Mouse (Mus musculus) intestine, embryonic 14.5 days (tissue): Measurements from ENCODE around the gene H2-DMa. TPM values are rescaled to one million over a fixed set of nuclear protein-coding genes. Genes with fewer than 3 reads are reported as not detected.

ENCODE experiments used
- ATAC-seq: fragments of 200-750 bp; cut with Nextera tagmentation; replicated peaks from 2 replicates; pipeline ENCODE4 v1.8.0; 2017; ENCODE audit warnings: low read depth, moderate number of reproducible peaks, moderate TSS enrichment, moderate library complexity; ENCODE audit not compliant: low FRiP score, low TSS enrichment
- DNase-seq: peaks from one replicate; pipeline ENCODE4 v3.0.0-alpha.2; 2018; ENCODE audit warnings: low spot score
- H3K27ac ChIP-seq: fragments of 300-500 bp; sonication (generic); 2 replicates; pipeline ENCODE4 v1.5.1; 2014; ENCODE audit warnings: low read depth, mild to moderate bottlenecking, control low read depth
- H3K27me3 ChIP-seq: fragments of 300-500 bp; sonication (generic); replicated peaks from 2 replicates; pipeline ENCODE4 v1.6.1; 2014; ENCODE audit warnings: low read length, control low read depth; ENCODE audit not compliant: control insufficient read depth, insufficient read depth
- H3K36me3 ChIP-seq: fragments of 300-500 bp; sonication (generic); 2 replicates; pipeline ENCODE4 v1.6.1; 2014; ENCODE audit warnings: low read length, control low read depth; ENCODE audit not compliant: control insufficient read depth, insufficient read depth
- H3K4me1 ChIP-seq: fragments of 300-500 bp; sonication (generic); replicated peaks from 2 replicates; pipeline ENCODE4 v1.6.1; 2014; ENCODE audit warnings: low read length, control low read depth, mixed read lengths; ENCODE audit not compliant: control insufficient read depth, insufficient read depth
- H3K4me2 ChIP-seq: fragments of 300-500 bp; sonication (generic); 2 replicates; pipeline ENCODE4 v1.6.1; 2014; ENCODE audit warnings: low read length
- H3K4me3 ChIP-seq: fragments of 300-500 bp; sonication (generic); 2 replicates; pipeline ENCODE4 v1.5.1; 2014; ENCODE audit warnings: low read depth, low read length, control low read depth, mixed read lengths
- H3K9ac ChIP-seq: fragments of 300-500 bp; sonication (generic); 2 replicates; pipeline ENCODE4 v1.6.1; 2014; ENCODE audit warnings: mild to moderate bottlenecking, low read length
- H3K9me3 ChIP-seq: fragments of 300-500 bp; sonication (generic); 2 replicates; pipeline ENCODE4 v1.6.1; 2016; ENCODE audit warnings: low read length, control low read depth; ENCODE audit not compliant: control insufficient read depth
- WGBS: fragments of 180-500 bp; shearing (Covaris S2); extraction: QIAGEN DNeasy Blood & Tissue Kit; methylation state at CpG from one replicate; pipeline ENCODE4 v1.1.7; 2014; 5-methylcytosine and 5-hydroxymethylcytosine counted together
- polyA plus RNA-seq: library from polyadenylated mRNA; unstranded; fragments of >200 nt; fragmentation: Nextera tagmentation; extraction: Ambion mirVana; gene quantifications from 2 replicates; pipeline ENCODE4 v1.2.1, GENCODE M21; 2014

Gene H2-DMa
- polyA plus RNA-seq, 1 experiment from 2014 or later, result 11.0 TPM

DNA sequence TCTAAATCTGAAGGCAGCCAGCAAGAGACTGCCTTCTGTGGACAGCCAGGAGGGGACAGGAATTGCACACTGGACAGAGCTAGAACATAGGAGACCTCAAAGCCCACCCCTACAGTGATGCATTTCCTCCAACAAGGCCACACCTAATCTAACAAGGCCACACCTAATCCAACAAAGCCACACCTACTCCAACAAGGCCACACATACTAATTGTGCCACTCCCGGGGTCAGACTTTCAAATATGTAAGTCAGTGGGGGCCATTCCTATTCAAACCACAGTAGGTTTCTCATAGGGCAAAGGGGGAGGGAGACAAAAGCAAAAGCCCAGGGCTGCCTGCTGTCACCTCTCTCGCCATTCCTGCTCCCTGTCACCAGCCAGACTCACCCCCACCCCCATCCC, 32.0 kb upstream of the H2-DMa start:
- Histone ChIP-seq H3K27me3 (no peaks in the 10 kb centered on the region), H3K4me1 (no peaks in the 10 kb centered on the region), H3K4me3 (no peak overlapping the region), H3K4me2 (no peak overlapping the region), H3K36me3 (no peaks in the 10 kb centered on the region), H3K9ac (no peak overlapping the region), H3K9me3 (no peaks in the 10 kb centered on the region), H3K27ac (no peak overlapping the region)
- DNase-seq (no peak), ATAC-seq (no peak)
- 56% methylated on average over 2 of the region's 2 CpGs for WGBS

DNA sequence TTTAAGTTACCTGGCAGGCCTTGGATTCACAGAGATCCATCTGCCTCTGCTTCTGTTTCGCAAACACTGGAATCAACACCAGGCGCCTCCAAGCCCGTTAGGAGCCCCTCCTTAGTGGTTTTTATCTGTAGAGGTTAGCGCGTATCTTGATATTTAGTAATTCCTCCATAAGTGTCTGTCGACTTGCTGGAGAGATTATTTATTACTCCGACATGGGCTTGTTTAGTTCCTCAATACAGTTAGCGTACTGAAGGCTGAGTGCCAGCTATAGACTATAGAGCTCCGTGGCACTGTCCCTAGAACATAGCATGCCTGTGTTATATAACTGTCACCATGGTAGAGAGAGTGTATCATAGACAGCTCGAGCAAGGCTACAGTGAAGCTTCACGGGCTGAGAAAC, 31.2 kb upstream of the H2-DMa start:
- H3K27me3 ChIP-seq, result no peaks in the 10 kb centered on the region
- 54% methylated on average over 11 of the region's 11 CpGs for WGBS
- DNase-seq, result no peak
- H3K36me3 ChIP-seq, result no peaks in the 10 kb centered on the region
- no peak overlapping the region for H3K27ac ChIP-seq
- no peak overlapping the region for H3K9ac ChIP-seq
- no peak overlapping the region for H3K4me2 ChIP-seq
- no peaks in the 10 kb centered on the region for H3K9me3 ChIP-seq
- no peak overlapping the region for H3K4me3 ChIP-seq
- no peaks in the 10 kb centered on the region for H3K4me1 ChIP-seq
- no peak for ATAC-seq

DNA sequence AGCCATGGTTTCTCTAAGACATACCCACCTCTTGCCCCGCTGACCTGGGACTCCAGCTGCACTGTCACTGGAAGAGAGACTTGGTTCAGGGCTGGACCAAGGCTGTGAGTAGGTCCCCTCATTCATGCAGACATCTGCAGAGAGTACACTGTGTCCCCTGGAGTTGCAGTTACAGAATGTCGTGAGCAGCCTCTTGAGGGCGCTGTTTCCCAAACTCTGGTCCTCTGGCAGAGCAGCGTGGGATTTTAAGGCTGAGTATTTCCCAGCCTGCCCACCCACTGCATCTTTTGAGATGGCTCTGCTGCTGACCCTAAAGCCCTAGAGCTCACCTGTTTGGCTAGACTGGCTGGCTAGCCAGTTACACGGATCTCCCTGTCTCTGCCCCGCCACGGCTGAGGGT, 28.4 kb upstream of the H2-DMa start:
- WGBS, result 60% methylated on average over 7 of the region's 7 CpGs
- Histone ChIP-seq H3K4me3 (no peak overlapping the region), H3K4me2 (no peak overlapping the region), H3K36me3 (no peaks in the 10 kb centered on the region), H3K27ac (no peak overlapping the region), H3K9me3 (no peaks in the 10 kb centered on the region), H3K27me3 (no peaks in the 10 kb centered on the region), H3K9ac (no peak overlapping the region), H3K4me1 (no peaks in the 10 kb centered on the region)
- ATAC-seq, result no peak
- DNase-seq, result no peak

DNA sequence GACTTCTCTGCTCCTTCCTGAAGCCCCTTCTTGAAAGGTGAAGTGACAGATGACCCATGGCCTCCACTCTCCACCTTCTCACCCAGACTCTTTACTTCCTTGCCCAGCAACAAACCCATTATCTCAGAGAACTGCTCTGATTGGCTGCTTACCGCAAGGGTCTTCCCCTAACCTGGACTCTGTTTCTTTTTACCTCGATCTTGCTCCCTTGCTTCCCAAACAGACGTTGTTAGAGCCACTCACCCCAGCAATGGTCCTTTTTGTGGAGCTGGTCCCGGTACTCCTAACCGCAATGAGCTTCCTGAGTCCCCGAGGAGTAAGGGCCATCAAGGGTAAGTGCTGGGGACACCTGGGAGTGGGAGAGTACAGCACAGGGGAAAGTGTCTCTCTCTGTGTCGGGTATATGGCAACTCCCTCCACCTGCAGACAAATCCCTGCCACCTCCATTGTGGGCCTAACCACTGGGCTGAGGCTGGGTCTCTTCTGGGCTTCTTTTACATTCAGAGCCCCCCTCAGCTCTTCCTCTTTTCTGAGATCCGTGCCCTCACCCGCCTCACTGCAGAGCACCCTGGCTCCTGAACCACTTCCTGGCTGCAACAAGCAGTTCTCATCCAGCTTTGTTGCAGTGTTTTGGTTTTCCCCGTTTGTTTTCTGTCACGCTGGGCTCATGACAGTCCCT, 27.0 kb upstream of the H2-DMa start, which contains the start of gene H2-Oa:
Gene H2-Oa, plus strand, starts transcription at position 144 of the 679 bp plus-strand sequence.
- H3K9ac ChIP-seq, result no peak within 1 kb of the TSS
- DNase-seq (no peak), ATAC-seq (no peak)
- no peaks in the 10 kb centered on the region for H3K36me3 ChIP-seq
- H3K27me3 ChIP-seq, result no peaks in the 10 kb centered on the region
- 33% methylated on average over 11 of the region's 11 CpGs for WGBS
- 0 out of 2 replicates have a peak within 1 kb of the TSS, but pooled peaks have one; percentile 2 for H3K27ac ChIP-seq
- no peaks in the 10 kb centered on the region for H3K4me1 ChIP-seq
- no peak within 1 kb of the TSS for H3K4me2 ChIP-seq
- H3K9me3 ChIP-seq, result no peaks in the 10 kb centered on the region
- no peak within 1 kb of the TSS for H3K4me3 ChIP-seq

DNA sequence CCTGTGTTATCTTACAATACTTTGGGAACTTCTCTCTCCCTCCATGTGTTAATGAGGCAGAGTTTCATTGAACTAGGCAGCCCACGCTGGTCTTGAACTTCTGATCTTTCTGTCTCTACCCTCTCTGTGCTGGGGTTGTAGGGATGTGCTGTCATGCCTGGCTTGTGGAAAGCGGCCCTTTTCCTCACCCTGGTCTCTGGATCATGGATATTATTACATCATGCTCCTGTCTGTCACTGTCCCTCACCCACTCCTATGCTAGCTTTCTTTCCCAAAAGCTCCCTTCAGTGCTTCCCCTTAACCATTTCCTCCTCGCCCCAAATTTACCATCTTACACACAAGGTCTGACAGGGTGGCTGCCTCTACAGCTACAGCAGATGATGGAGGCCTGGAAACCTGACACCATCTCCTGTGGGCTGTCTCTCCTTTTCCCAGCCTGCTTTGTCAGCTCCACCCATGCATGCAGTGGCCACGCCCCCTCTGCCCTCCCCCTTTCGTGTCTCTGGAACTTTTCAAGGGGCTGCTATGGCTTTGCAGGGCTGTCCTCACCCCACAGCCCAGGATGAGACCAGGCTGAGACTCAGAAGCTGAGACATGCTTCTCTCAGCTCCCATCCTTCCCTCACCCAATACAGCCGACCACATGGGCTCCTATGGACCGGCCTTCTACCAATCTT, 26.0 kb upstream of the H2-DMa start:
- DNase-seq (peak; percentile 80), ATAC-seq (peak; percentile 71)
- H3K27me3 ChIP-seq, result no peaks in the 10 kb centered on the region
- H3K36me3 ChIP-seq, result no peaks in the 10 kb centered on the region
- no peak overlapping the region for H3K4me3 ChIP-seq
- no peak overlapping the region for H3K27ac ChIP-seq
- WGBS, result 27% methylated on average over 7 of the region's 7 CpGs
- no peak overlapping the region for H3K9ac ChIP-seq
- H3K4me1 ChIP-seq, result no peaks in the 10 kb centered on the region
- no peaks in the 10 kb centered on the region for H3K9me3 ChIP-seq
- peak overlapping the region; percentile 26; the same call in 1 of the 2 replicates for H3K4me2 ChIP-seq

DNA sequence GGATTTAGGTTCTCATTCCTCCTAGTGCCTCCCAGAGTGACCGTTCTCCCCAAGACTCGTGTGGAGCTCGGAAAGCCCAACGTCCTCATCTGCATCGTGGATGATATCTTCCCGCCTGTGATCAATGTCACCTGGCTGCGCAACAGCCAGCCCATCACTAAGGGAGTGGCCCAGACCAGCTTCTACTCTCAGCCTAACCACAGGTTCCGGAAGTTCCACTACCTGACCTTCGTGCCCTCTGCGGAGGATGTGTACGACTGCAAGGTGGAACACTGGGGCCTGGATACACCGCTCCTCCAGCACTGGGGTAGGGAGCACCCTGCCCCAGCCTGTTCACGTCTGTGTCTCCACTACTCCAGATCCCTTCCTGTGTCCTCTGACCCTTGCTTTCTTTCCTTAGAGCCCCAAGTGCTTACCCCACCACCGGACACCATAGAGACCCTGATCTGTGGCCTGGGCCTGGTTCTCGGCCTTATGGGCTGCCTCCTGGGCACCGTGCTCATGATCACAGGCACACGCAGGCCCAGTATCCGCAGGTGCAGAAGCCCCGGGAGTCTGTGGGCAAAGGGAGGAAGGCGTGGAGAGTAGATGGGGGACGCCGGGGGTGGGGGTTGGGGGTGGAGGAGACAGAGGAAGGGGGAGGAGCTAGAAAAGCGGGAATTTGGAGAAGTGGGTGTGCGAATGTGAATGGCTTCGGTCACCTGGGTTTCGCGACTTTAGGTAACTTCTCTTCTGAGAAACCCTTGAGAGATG, 24.9 kb upstream of the H2-DMa start:
- WGBS, result 81% methylated on average over 27 of the region's 27 CpGs
- DNase-seq (no peak), ATAC-seq (no peak)
- H3K4me2 ChIP-seq, result no peak overlapping the region; the same call in 1 of the 2 replicates
- H3K27me3 ChIP-seq, result no peaks in the 10 kb centered on the region
- H3K27ac ChIP-seq, result no peak overlapping the region
- 0 out of 2 replicates have a peak, but pooled peaks cover 3% of the 10 kb centered on the region for H3K4me1 ChIP-seq
- no peaks in the 10 kb centered on the region for H3K9me3 ChIP-seq
- no peak overlapping the region for H3K9ac ChIP-seq
- no peak overlapping the region for H3K4me3 ChIP-seq
- no peaks in the 10 kb centered on the region for H3K36me3 ChIP-seq

DNA sequence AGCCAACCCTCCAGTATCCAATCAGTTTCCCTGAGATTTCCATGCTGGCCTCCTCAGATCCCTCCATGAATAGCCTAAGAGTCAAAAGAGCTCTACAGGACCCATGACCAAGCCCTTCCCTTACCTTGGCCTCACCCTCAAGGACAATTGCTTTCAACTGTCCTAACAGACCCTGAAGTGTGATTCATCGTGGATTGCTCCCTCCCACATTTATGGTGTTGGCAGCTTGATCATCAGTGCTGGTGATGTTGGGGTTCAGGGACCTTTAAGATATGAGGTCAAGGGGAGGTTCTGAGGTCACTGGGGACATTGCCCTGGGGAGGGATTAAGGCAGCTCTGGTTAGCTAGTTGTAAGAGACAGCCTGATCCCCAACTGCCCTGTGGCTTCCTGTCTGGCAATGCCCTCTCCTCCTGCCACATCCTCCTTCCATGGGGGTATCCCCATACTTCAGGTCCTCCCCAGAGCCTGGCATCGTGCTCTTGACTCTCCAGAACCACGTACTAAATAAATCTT, 22.8 kb upstream of the H2-DMa start:
- H3K4me3 ChIP-seq, result no peak overlapping the region
- no peaks in the 10 kb centered on the region for H3K36me3 ChIP-seq
- H3K27me3 ChIP-seq, result no peaks in the 10 kb centered on the region
- no peak overlapping the region for H3K27ac ChIP-seq
- ATAC-seq, result no peak
- no peaks in the 10 kb centered on the region for H3K9me3 ChIP-seq
- no peak for DNase-seq
- H3K9ac ChIP-seq, result no peak overlapping the region
- 0 out of 2 replicates have a peak, but pooled peaks cover 7% of the 10 kb centered on the region for H3K4me1 ChIP-seq
- WGBS, result 75% methylated on average over 3 of the region's 3 CpGs
- H3K4me2 ChIP-seq, result no peak overlapping the region

DNA sequence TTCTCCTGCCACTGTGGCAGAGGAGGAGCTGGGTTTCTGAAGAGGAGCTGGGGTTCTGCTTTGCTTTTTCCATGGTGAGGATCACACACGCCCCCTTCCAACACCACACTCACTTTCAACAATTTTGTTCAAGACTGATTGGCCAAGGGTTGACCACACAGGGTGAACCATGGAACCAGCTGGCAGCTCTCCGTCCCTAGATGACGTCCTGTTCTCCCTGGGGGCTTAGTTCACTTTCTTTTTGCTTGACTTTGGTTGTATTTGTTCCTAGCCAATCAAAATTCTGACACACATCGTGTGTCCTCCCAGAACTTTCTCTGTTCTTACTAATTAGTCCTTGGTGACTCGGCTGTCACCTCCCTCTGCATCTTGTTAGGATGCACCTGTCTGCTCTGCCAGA, 22.1 kb upstream of the H2-DMa start:
- no peak overlapping the region for H3K4me3 ChIP-seq
- no peaks in the 10 kb centered on the region for H3K36me3 ChIP-seq
- 73% methylated on average over 5 of the region's 5 CpGs for WGBS
- H3K4me1 ChIP-seq, result 0 out of 2 replicates have a peak, but pooled peaks cover 7% of the 10 kb centered on the region
- H3K9me3 ChIP-seq, result no peaks in the 10 kb centered on the region
- no peak overlapping the region for H3K27ac ChIP-seq
- ATAC-seq (no peak), DNase-seq (no peak)
- H3K27me3 ChIP-seq, result no peaks in the 10 kb centered on the region
- H3K4me2 ChIP-seq, result no peak overlapping the region
- H3K9ac ChIP-seq, result no peak overlapping the region
